Mouse (Mus musculus): Measurements from ENCODE around the gene Appbp2. TPM values are rescaled to one million over a fixed set of nuclear protein-coding genes. Genes with fewer than 3 reads are reported as not detected.
A peak's percentile ranks its signal among the peaks of the same experiment; 100 is the strongest.

The Appbp2 gene
- polyA plus RNA-seq, 1 experiment, result 15.5 TPM

DNA sequence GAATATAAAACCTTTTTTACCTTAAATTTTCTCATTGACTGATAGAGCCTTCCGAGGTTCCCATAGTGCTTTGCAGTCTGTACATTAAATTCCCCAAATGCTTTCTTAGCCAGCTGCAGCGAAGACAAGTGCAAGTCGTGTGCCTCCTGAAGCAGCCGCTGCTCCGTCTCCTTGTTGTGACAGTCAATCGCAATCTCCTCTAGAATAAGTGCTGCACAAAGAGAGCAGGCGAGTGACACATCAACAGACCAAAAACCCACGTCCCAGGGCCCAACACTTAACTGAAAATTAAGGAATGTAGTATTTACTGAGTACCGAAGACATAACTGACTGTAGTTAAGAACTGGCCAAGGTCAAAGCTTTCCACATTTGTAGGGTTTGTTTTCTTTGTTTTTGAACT, 38.9 kb downstream of the Appbp2 start:
- Histone ChIP-seq H3K27ac (ENCODE audit: insufficient read depth, low read depth, low read length) (no peak overlapping the region), H3K4me1 (ENCODE audit: control insufficient read depth, insufficient read depth, low read length) (no peaks in the 10 kb centered on the region), H3K4me3 (ENCODE audit: insufficient read depth, low read length) (no peak overlapping the region)
- TF ChIP-seq CTCF (IDR thresholded peaks at IDR 0.05; ENCODE audit: low read depth, low read length) (no peak), POLR2A (IDR thresholded peaks at IDR 0.05; ENCODE audit: borderline replicate concordance, low read depth, low read length) (no peak)

DNA sequence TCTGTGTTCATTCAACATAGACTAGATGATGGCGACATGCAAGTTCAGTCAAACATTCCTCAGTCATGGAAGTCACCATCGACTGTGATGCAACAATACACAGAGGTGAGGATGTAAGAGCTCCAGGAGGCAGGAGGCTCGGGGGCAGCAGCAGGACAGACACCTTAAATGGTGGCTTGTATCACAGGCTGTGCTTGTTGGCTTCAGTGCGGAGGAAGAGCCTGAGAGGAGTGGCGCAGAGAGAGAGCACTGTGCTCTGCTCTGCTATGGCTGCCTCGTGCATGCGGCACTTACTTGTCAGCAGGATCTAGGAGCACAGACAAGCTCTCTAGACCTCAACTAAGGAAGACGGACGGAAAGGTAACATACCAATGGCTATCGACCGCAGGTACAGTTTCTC, 40.7 kb downstream of the Appbp2 start:
- TF ChIP-seq POLR2A (IDR thresholded peaks at IDR 0.05; ENCODE audit: borderline replicate concordance, low read depth, low read length) (no peak), CTCF (IDR thresholded peaks at IDR 0.05; ENCODE audit: low read depth, low read length) (no peak)

DNA sequence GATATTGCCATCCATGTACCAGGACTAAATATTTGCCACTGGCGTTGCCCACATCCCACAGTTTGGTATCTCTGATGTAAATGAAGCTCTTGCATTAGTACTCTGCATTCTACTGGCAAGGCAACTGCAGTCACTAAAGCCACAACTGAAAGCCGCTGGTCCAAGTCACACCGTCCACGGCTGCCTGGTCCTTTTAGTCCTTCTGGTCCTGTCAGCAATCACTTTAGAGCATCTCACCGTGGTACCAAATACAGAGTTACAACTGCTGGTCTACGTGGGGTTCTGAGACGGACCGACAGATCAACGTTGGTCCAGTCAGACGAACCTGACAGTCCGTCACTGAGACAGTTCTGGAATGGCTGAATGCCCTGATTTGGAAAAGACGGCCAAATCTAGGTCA, 44.2 kb downstream of the Appbp2 start:
- no peak for TF ChIP-seq POLR2A (IDR thresholded peaks at IDR 0.05; ENCODE audit: borderline replicate concordance, low read depth, low read length)
- Histone ChIP-seq H3K4me3 (ENCODE audit: insufficient read depth, low read length) (no peak overlapping the region), H3K27ac (ENCODE audit: insufficient read depth, low read depth, low read length) (no peak overlapping the region), H3K4me1 (ENCODE audit: control insufficient read depth, insufficient read depth, low read length) (peaks cover 4% of the 10 kb centered on the region; the same call in 1 of the 2 replicates)

More for the DNA sequence above, 40.7 kb downstream of the Appbp2 start:
- H3K4me1 ChIP-seq (ENCODE audit: control insufficient read depth, insufficient read depth, low read length), result no peaks in the 10 kb centered on the region
- no peak overlapping the region for H3K27ac ChIP-seq (ENCODE audit: insufficient read depth, low read depth, low read length)
- H3K4me3 ChIP-seq (ENCODE audit: insufficient read depth, low read length), result no peak overlapping the region

DNA sequence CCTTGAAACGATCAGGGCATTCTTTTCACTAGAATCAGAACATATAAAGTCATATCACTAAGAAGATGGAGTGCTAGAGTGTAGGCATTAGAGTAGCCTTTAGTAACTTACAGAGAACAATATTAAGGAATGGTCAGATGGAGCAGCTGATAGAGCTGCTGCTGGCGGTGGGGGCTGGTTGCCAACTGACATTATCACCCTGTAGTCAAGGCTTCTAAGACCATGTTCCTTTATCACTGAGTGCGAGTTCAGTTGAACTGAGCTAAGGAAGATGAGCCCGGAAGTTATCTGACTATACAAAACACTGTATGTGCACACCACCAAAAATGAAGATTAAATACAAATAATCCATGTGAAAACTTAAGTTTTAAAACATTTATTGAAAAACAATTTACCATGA, 45.8 kb downstream of the Appbp2 start:
- TF ChIP-seq CTCF (IDR thresholded peaks at IDR 0.05; ENCODE audit: low read depth, low read length) (no peak), POLR2A (IDR thresholded peaks at IDR 0.05; ENCODE audit: borderline replicate concordance, low read depth, low read length) (no peak)
- Histone ChIP-seq H3K27ac (ENCODE audit: insufficient read depth, low read depth, low read length) (no peak overlapping the region), H3K4me1 (ENCODE audit: control insufficient read depth, insufficient read depth, low read length) (peaks cover 8% of the 10 kb centered on the region), H3K4me3 (ENCODE audit: insufficient read depth, low read length) (no peak overlapping the region)

DNA sequence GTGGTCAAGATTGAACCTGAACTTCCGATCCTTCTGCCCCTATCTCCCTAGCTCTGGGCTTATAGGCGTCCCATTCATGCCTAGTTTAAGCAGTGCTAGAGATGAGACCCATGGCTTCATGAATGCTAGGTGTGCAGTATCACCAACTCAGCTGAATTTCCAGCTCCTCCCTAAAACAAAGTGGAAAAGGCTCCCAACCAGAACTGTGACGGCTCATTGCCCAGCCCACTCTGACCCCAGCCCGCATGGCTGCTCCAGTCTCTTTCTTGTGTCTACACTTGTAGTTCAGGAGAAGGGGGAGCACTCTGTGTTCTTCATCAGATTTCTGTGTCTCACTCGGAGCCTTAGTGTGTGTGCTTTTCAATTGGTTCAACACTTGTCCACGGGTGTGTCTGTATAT, 50.1 kb downstream of the Appbp2 start:
- H3K27ac ChIP-seq (ENCODE audit: insufficient read depth, low read depth, low read length), result no peak overlapping the region
- no peak for TF ChIP-seq CTCF (IDR thresholded peaks at IDR 0.05; ENCODE audit: low read depth, low read length)
- no peak for TF ChIP-seq POLR2A (IDR thresholded peaks at IDR 0.05; ENCODE audit: borderline replicate concordance, low read depth, low read length)
- H3K4me3 ChIP-seq (ENCODE audit: insufficient read depth, low read length), result no peak overlapping the region
- peaks cover 10% of the 10 kb centered on the region for H3K4me1 ChIP-seq (ENCODE audit: control insufficient read depth, insufficient read depth, low read length)

DNA sequence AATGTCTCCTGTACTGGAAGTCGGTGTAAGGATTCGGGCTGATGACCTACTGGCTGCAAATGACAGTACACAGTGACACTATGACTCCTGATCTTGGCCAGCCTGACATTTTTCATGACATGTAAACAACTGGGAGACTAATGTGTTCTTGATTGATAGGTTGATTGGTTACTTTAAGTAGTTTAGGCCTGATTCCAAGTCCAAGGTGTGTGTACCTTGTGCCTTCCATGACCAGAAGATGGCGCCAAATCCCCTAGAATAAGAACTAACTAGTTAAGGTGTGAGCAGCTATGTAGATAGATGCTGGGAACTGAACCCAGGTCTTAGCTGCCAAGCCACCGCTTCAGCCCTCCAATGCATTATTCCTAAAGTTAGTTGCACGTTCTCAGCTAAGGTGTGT, 50.8 kb downstream of the Appbp2 start:
- peaks cover 10% of the 10 kb centered on the region for H3K4me1 ChIP-seq (ENCODE audit: control insufficient read depth, insufficient read depth, low read length)
- no peak for TF ChIP-seq CTCF (IDR thresholded peaks at IDR 0.05; ENCODE audit: low read depth, low read length)
- no peak for TF ChIP-seq POLR2A (IDR thresholded peaks at IDR 0.05; ENCODE audit: borderline replicate concordance, low read depth, low read length)
- no peak overlapping the region for H3K4me3 ChIP-seq (ENCODE audit: insufficient read depth, low read length)
- no peak overlapping the region for H3K27ac ChIP-seq (ENCODE audit: insufficient read depth, low read depth, low read length)

DNA sequence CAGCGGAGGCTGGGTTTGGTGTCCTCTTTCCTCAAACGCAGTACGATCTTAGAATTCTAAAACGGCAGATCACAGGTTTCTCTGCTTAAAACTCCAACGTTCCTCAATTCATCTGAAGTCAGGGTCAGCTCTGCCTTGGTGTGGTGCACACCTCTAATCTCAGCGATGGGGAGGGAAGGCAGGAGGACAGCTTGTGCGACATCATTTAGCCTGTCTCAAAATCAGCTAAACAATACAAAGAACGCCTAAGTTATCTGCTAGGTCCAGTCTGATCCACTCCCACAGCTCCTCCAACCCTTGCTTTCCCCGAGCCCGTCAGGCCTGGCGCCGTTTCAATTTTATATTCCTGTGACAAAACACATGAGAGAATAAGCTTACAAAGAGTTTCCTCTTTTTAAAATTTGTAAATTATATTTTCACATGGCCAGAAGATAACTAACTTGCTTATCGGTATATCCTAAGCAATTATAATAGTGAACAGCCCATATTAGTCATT, 51.6 kb downstream of the Appbp2 start:
- peak overlapping the region; percentile 43 for H3K4me3 ChIP-seq (ENCODE audit: insufficient read depth, low read length)
- TF ChIP-seq CTCF (IDR thresholded peaks at IDR 0.05; ENCODE audit: low read depth, low read length), result no peak
- no peak for TF ChIP-seq POLR2A (IDR thresholded peaks at IDR 0.05; ENCODE audit: borderline replicate concordance, low read depth, low read length)
- H3K27ac ChIP-seq (ENCODE audit: insufficient read depth, low read depth, low read length), result no peak overlapping the region
- H3K4me1 ChIP-seq (ENCODE audit: control insufficient read depth, insufficient read depth, low read length), result peaks cover 10% of the 10 kb centered on the region

DNA sequence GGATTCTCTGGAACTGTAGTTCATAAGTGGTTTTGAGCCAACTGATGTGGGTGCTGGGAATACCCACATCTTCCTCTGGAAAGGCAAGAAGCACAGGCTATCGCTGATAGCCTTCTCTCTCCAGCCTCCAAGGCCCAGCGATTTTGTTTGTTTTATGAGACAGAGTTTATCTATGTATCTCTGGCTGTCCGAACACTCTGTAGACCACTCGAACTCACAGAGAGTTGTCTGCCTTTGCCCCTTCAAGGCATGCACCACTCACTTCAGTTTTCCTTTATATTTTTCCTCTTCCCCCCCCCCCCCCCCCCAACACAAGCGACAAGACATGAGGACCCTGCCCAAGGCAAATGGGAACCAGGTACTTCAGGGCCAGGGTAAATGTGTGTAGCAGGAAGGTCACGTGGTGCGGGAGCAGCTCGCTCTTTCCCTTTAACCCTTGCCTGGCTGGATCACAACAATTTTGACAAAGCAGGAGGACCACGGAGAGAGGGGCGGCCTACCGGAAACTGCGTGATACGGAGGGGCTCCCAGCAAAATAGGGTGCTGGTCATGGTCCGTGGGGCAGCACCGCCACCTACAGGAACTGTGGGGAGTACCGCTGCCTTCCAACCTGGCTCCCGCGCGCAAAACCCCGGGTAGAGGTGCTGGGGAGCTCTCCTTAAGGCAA, 52.2 kb downstream of the Appbp2 start:
- peak overlapping the region; percentile 43 for H3K4me3 ChIP-seq (ENCODE audit: insufficient read depth, low read length)

DNA sequence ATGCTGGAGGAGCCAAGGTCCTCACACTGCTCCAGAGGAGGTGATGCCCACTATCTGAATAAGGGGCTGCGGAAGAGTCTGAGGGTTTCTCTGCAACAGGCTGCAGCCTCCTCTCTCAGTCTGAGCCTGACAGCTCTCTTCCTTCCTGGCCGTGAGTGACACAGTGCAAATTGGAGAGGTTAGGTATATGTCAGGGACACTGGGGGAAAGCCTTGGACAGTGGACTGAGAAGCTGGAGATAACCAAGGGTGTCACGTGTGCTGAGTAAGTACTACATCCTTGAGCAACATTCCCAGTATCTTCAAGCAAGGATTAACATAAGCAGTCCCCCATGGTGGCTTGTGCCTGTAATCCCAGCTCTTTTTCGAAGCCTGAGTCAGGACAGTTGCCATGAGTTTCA, 56.5 kb downstream of the Appbp2 start:
- no peak overlapping the region for H3K27ac ChIP-seq (ENCODE audit: insufficient read depth, low read depth, low read length)
- TF ChIP-seq POLR2A (IDR thresholded peaks at IDR 0.05; ENCODE audit: borderline replicate concordance, low read depth, low read length) (no peak), CTCF (IDR thresholded peaks at IDR 0.05; ENCODE audit: low read depth, low read length) (no peak)
- H3K4me1 ChIP-seq (ENCODE audit: control insufficient read depth, insufficient read depth, low read length), result 0 out of 2 replicates have a peak, but pooled peaks cover 2% of the 10 kb centered on the region
- H3K4me3 ChIP-seq (ENCODE audit: insufficient read depth, low read length), result no peak overlapping the region

More for the DNA sequence above, 52.2 kb downstream of the Appbp2 start:
- TF ChIP-seq POLR2A (IDR thresholded peaks at IDR 0.05; ENCODE audit: borderline replicate concordance, low read depth, low read length) (no peak), CTCF (IDR thresholded peaks at IDR 0.05; ENCODE audit: low read depth, low read length) (peak; percentile 55)
- H3K4me1 ChIP-seq (ENCODE audit: control insufficient read depth, insufficient read depth, low read length), result peaks cover 10% of the 10 kb centered on the region
- no peak overlapping the region for H3K27ac ChIP-seq (ENCODE audit: insufficient read depth, low read depth, low read length)

DNA sequence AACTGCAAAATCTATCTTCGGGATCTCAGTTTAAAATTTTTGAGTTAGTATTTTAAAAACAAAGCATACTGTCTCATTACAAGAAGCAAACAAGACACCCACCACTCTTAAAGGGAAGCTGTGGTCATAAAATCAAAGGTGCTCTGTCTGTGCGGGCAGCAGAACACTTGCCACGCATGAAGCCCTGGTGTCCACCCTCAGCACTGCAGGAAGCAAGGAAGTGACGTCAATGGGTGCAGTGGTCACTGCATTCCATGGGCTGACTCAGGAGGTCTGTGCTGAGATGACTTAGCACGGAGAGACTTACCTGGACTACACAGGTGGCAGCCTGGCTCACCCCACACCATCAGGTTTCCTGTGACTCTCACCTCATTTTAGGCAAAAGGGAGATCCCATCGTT, 57.2 kb downstream of the Appbp2 start:
- TF ChIP-seq POLR2A (IDR thresholded peaks at IDR 0.05; ENCODE audit: borderline replicate concordance, low read depth, low read length) (no peak), CTCF (IDR thresholded peaks at IDR 0.05; ENCODE audit: low read depth, low read length) (no peak)
- H3K27ac ChIP-seq (ENCODE audit: insufficient read depth, low read depth, low read length), result no peak overlapping the region

More for the DNA sequence above, 57.2 kb downstream of the Appbp2 start:
- Histone ChIP-seq H3K4me1 (ENCODE audit: control insufficient read depth, insufficient read depth, low read length) (no peaks in the 10 kb centered on the region), H3K4me3 (ENCODE audit: insufficient read depth, low read length) (no peak overlapping the region)
